Mouse (Mus musculus) lung, embryonic 14.5 days (tissue): ENCODE measurements at regions not wholly inside any gene's neighbourhood (a gene's known extent, or its start where the extent isn't known, plus 50 kb on each side); places are given as distances from the start of the nearest gene placed in this dataset.
A peak's percentile ranks its signal among the peaks of the same experiment; 100 is the strongest.
"Not testable (repeated sequence)": the region's sequence is repeated elsewhere in the genome, so short reads cannot be mapped to it uniquely, and the experiment has no call there.

ENCODE experiments used
- ATAC-seq: fragments of 200-750 bp; cut with Nextera tagmentation; 2 replicates; pipeline ENCODE4 v1.8.0; 2017; ENCODE audit warnings: mild to moderate bottlenecking, moderate TSS enrichment, moderate library complexity; ENCODE audit not compliant: insufficient read depth
- DNase-seq: peaks from one replicate; pipeline ENCODE4 v3.0.0-alpha.2; 2015
- H3K27ac ChIP-seq: fragments of 300-500 bp; sonication (generic); 2 replicates; pipeline ENCODE4 v1.5.1; 2014; ENCODE audit warnings: low read depth, mild to moderate bottlenecking, moderate library complexity
- H3K27me3 ChIP-seq: fragments of 300-500 bp; sonication (generic); 2 replicates; pipeline ENCODE4 v1.6.1; 2014; ENCODE audit warnings: low read length, control low read depth; ENCODE audit not compliant: insufficient read depth
- H3K36me3 ChIP-seq: fragments of 300-500 bp; sonication (generic); 2 replicates; pipeline ENCODE4 v1.6.1; 2014; ENCODE audit warnings: control low read depth; ENCODE audit not compliant: insufficient read depth
- H3K4me1 ChIP-seq: fragments of 300-500 bp; sonication (generic); 2 replicates; pipeline ENCODE4 v1.6.1; 2014; ENCODE audit warnings: antibody characterized with exemption, control low read depth; ENCODE audit not compliant: insufficient read depth
- H3K4me2 ChIP-seq: fragments of 300-500 bp; sonication (generic); 2 replicates; pipeline ENCODE4 v1.6.1; 2014; ENCODE audit warnings: mild to moderate bottlenecking
- H3K4me3 ChIP-seq: fragments of 300-500 bp; sonication (generic); 2 replicates; pipeline ENCODE4 v1.5.1; 2014; ENCODE audit warnings: low read depth, low read length
- H3K9ac ChIP-seq: fragments of 300-500 bp; sonication (generic); 2 replicates; pipeline ENCODE4 v1.6.1; 2014
- H3K9me3 ChIP-seq: fragments of 300-500 bp; sonication (generic); 2 replicates; pipeline ENCODE4 v1.6.1; 2016; ENCODE audit warnings: low read depth, low read length, control low read depth
- CTCF ChIP-seq: IDR thresholded peaks from 2 replicates; pipeline ENCODE4 v1.5.1; 2016; ENCODE audit warnings: antibody characterized with exemption, low read depth
- WGBS: fragments of 180-500 bp; shearing (Covaris S2); extraction: QIAGEN DNeasy Blood & Tissue Kit; methylation state at CpG from one replicate; pipeline ENCODE4 v1.1.7; 2014; 5-methylcytosine and 5-hydroxymethylcytosine counted together

GRCm38 (mm10) chr1:184173739-184174138, 139.6 kb upstream of the 1700056E22Rik start:
- no peak overlapping the region for H3K27ac ChIP-seq
- 81% methylated on average over 6 of the region's 6 CpGs for WGBS
- ATAC-seq (no peak), DNase-seq (no peak)
- H3K27me3 ChIP-seq: no peaks in the 10 kb centered on the region
- H3K9me3 ChIP-seq: no peaks in the 10 kb centered on the region
- H3K4me1 ChIP-seq: 0 out of 2 replicates have a peak, but pooled peaks cover 5% of the 10 kb centered on the region
- TF ChIP-seq CTCF: no peak
- no peak overlapping the region for H3K4me2 ChIP-seq
- H3K9ac ChIP-seq: no peak overlapping the region
- no peak overlapping the region for H3K4me3 ChIP-seq
- H3K36me3 ChIP-seq: no peaks in the 10 kb centered on the region

GRCm38 (mm10) chr1:184172986-184173385, 138.9 kb upstream of the 1700056E22Rik start:
- no peak for ATAC-seq
- Histone ChIP-seq H3K4me2 (no peak overlapping the region), H3K4me3 (no peak overlapping the region), H3K27me3 (no peaks in the 10 kb centered on the region), H3K27ac (no peak overlapping the region), H3K36me3 (no peaks in the 10 kb centered on the region), H3K9ac (no peak overlapping the region), H3K9me3 (no peaks in the 10 kb centered on the region), H3K4me1 (0 out of 2 replicates have a peak, but pooled peaks cover 5% of the 10 kb centered on the region)
- WGBS: 88% methylated on average over 2 of the region's 2 CpGs
- DNase-seq: no peak
- no peak for TF ChIP-seq CTCF

DNA sequence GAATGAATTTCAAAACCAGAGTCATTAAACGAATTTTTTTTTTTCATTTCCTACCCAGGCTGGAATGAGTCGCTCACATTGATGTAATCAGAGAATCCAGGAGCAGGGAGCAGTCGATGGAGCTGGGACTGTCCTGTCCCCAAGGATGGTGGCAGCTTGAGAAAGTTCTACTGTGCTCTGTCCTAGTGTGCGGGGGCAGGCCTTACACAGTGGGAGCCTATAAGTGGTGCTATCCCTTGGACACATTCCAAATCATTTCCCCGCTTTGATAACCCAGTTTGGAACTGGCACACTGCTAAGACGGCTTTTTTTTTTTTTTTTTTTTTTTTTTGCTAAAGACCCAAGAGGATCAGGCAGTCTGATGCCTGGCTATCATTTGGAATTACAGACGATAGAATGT, 137.5 kb upstream of the 1700056E22Rik start:
- Histone ChIP-seq H3K27me3 (no peaks in the 10 kb centered on the region), H3K27ac (no peak overlapping the region), H3K4me1 (0 out of 2 replicates have a peak, but pooled peaks cover 5% of the 10 kb centered on the region), H3K9me3 (no peaks in the 10 kb centered on the region), H3K36me3 (no peaks in the 10 kb centered on the region), H3K4me2 (no peak overlapping the region), H3K4me3 (no peak overlapping the region), H3K9ac (no peak overlapping the region)
- TF ChIP-seq CTCF: no peak
- DNase-seq: peak; percentile 49
- no peak for ATAC-seq
- 37% methylated on average over 7 of the region's 7 CpGs for WGBS

- 64% methylated on average over 3 of the region's 3 CpGs for WGBS
- H3K27ac ChIP-seq: no peak overlapping the region
Measured at GRCm38 (mm10) chr1:184170926-184171325, 136.8 kb upstream of the 1700056E22Rik start.

GRCm38 (mm10) chr1:184169967-184170366, 135.9 kb upstream of the 1700056E22Rik start:
- WGBS: 22% methylated on average over 1 of the region's 1 CpGs
- H3K4me1 ChIP-seq: 0 out of 2 replicates have a peak, but pooled peaks cover 5% of the 10 kb centered on the region
- TF ChIP-seq CTCF: no peak
- H3K4me3 ChIP-seq: no peak overlapping the region
- H3K9me3 ChIP-seq: no peaks in the 10 kb centered on the region
- no peak overlapping the region for H3K9ac ChIP-seq
- H3K36me3 ChIP-seq: no peaks in the 10 kb centered on the region
- DNase-seq: peak; percentile 34
- no peaks in the 10 kb centered on the region for H3K27me3 ChIP-seq
- H3K27ac ChIP-seq: no peak overlapping the region
- 0 out of 2 replicates have a peak, but pooled peaks have one; percentile 4 for ATAC-seq
- no peak overlapping the region for H3K4me2 ChIP-seq

More at GRCm38 (mm10) chr1:184170926-184171325, 136.8 kb upstream of the 1700056E22Rik start:
- ATAC-seq (no peak), DNase-seq (no peak)
- Histone ChIP-seq H3K9ac (no peak overlapping the region), H3K4me3 (no peak overlapping the region), H3K9me3 (no peaks in the 10 kb centered on the region), H3K36me3 (no peaks in the 10 kb centered on the region), H3K27me3 (no peaks in the 10 kb centered on the region), H3K4me2 (no peak overlapping the region), H3K4me1 (0 out of 2 replicates have a peak, but pooled peaks cover 5% of the 10 kb centered on the region)
- TF ChIP-seq CTCF: no peak

DNA sequence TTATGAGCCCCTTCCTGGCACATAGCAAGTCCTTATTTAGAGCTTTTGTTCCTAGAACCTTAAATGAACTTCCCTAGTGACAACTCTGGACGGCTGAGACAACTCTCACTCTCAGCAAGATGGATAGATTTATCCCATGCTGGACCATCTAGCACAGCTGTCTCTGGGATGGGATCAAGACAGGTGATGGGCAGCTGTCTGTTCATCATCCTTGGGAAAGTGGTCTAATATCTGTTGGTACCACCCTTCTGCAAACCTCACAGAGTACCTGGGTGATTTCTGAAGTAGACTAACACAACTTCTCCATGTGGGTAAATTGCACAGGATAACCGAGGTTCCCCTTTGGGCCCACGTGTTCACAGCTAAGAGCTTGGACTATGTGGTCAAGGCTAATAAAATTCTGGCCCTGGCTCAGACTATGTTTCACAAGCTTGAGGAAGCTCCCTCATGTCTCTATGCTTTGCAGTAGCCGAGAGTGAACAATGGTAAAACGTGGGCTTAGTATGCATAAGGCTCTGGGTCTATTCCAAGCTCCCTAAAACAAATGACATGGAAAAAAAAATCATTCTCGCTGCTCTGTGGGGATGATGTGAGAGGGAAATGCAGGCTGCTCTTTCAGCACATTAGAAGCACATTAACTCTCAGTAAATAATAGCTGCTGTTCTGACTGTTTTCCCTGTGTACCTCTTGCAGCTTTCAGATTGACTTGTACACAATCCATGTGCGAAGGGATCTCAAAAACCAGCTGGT, 135.1 kb upstream of the 1700056E22Rik start:
- no peak overlapping the region for H3K4me3 ChIP-seq
- WGBS: 39% methylated on average over 7 of the region's 7 CpGs
- DNase-seq (peak; percentile 72), ATAC-seq (peak; percentile 63; the same call in 1 of the 2 replicates)
- no peak for TF ChIP-seq CTCF
- no peaks in the 10 kb centered on the region for H3K27me3 ChIP-seq
- 0 out of 2 replicates have a peak, but pooled peaks cover 5% of the 10 kb centered on the region for H3K4me1 ChIP-seq
- H3K9ac ChIP-seq: no peak overlapping the region
- no peak overlapping the region for H3K4me2 ChIP-seq
- H3K36me3 ChIP-seq: no peaks in the 10 kb centered on the region
- H3K9me3 ChIP-seq: no peaks in the 10 kb centered on the region
- H3K27ac ChIP-seq: no peak overlapping the region

DNA sequence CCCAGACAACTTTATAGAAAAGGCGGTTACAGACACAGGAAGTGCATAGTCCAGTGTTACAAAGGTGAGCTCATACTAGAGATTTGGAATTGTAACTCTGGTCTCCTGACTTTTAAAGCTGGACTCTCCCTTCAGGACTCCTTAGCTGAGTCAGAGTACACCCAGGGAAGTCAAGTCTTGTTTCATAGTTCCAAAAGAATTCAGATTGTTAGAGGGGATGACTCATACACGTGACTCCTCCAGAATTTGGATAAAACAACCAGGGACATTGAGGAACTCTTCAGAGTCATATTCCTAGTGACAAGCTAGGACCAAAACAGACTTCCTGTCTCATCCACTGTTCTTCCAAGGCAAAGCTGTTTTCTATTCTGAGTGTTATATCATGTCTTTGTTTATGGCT, 132.8 kb upstream of the 1700056E22Rik start:
- no peak for ATAC-seq

DNA sequence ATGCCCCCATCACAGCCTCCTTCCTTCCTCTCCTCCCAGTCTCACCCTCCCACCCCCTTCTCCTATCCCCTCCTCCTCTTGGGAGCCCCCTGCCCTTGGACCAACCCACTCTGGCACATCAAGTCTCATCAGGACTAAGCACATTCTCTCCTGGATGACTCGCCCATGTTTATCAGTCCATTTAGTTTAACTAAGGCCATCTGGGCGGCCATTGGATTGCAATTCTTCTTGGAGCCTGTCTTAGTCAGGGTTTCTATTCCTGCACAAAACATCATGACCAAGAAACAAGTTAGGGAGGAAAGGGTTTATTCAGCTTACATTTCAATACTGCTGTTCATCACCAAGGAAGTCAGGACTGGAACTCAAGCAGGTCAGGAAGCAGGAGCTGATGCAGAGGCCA, 128.4 kb upstream of the 1700056E22Rik start:
- H3K36me3 ChIP-seq: not testable (repeated sequence)

More for the DNA sequence above, 132.8 kb upstream of the 1700056E22Rik start:
- WGBS: 81% methylated on average over 2 of the region's 2 CpGs
- no peak for TF ChIP-seq CTCF
- Histone ChIP-seq H3K27me3 (no peaks in the 10 kb centered on the region), H3K9ac (no peak overlapping the region), H3K4me3 (no peak overlapping the region), H3K4me2 (no peak overlapping the region), H3K36me3 (no peaks in the 10 kb centered on the region), H3K4me1 (0 out of 2 replicates have a peak, but pooled peaks cover 4% of the 10 kb centered on the region), H3K27ac (no peak overlapping the region), H3K9me3 (no peaks in the 10 kb centered on the region)
- no peak for DNase-seq

More for the DNA sequence above, 128.4 kb upstream of the 1700056E22Rik start:
- H3K27me3 ChIP-seq, DNase-seq, H3K4me3 ChIP-seq, ATAC-seq, H3K4me2 ChIP-seq, H3K27ac ChIP-seq, H3K9ac ChIP-seq, H3K4me1 ChIP-seq, H3K9me3 ChIP-seq: not testable (repeated sequence)
- 76% methylated on average over 2 of the region's 2 CpGs for WGBS
